Mouse (Mus musculus): ENCODE results near the gene Acsm5.

The Acsm5 gene

DNA sequence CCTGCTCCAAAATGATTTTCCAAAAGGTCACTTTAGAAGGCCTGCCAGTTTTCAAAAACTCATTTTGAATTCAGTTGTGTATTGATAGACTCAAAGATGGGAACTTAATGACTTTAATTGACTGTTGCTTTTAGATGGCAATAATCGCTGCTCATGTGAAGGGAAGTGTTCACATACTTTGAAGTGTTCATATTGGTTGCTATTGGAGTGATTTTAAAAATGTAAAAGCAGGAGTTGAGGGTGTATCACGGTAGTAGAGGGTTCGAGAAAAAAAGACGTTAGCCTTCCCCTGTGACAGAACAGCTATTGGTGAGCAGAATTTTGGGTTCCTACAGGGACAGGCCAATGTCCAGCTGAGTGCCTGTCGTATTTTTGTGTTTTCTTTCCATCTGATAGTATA lies at the start of gene Acsm5:
Acsm5 (plus strand) TSS at position 301 of the 400 bp plus-strand sequence.
- DNase-seq (ENCODE audit: low spot score in 2 of 2), result no peak

DNA sequence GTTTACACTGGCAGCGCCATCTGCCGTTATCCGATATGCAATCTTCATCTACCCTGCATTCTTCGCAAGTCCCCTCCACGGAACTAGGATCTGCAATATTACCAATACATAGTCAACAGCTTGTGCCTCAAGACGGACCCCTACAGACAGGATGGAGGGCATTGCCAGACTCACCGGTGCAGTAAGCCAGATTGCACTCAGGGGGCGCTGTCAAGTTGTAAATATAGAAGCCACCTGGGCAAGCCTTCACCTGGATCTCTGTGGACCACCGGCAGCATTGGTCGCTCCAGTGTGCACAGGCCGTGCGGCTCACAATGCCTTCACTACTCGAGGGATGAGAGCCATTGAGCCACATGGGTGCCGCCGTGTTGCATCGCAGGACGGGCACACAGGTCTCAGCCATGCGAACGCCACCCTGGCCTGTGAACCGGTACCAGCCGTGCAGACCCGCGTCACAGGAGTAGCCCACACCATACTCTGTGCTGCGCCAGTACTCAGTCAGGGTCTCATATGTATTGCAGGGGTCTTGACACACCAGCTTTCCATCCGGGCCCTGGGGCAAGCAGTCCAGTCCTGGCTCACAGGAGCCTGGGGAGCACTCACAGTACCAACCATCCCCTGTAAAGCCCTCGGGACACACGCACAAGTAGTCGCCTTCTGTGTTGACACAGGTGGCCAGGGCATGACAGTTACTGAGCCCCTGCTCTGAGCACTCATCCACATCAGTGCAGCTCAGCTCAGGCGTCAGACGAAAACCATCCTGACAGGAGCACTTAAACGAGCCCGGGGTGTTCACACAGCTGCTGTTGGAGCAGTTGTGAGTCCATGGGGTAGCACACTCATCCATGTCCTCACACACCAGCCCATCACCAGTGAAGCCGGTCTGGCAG lies 42.5 kb upstream of the Acsm5 start:
- DNase-seq (ENCODE audit: low spot score in 2 of 2), result no peak

DNA sequence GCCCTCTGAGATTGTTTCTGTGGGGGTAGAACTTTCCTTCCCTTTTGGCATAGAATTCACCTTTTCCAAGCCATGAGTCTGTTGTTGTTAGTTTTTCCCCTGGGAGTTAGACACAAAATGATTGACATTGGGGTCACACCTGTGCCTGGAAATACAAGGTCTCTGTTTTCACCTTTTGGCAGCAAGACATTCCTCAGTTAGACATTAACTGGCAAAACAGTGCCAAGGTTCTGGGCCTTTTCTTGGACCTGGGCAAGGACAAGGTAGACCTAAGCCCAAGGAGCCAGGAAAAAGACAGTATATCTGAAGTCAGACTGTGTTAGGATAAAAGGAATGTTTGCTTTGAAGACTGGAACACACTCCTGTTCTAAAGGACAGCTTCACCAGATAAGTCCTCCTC lies 40.0 kb upstream of the Acsm5 start, which contains the start of gene Umod:
Umod (minus strand) TSS at position 27 of the 400 bp plus-strand sequence.
- DNase-seq (ENCODE audit: low spot score in 2 of 2), result no peak

GRCm38 (mm10) chr7:119484154-119484553 lies 35.1 kb upstream of the Acsm5 start:
- DNase-seq (ENCODE audit: low spot score in 2 of 2), result no peak

- DNase-seq (ENCODE audit: low spot score in 2 of 2), result no peak
Measured at GRCm38 (mm10) chr7:119486683-119487082, 32.6 kb upstream of the Acsm5 start.

- DNase-seq (ENCODE audit: low spot score in 2 of 2), result no peak
Measured at GRCm38 (mm10) chr7:119490041-119490780, 29.1 kb upstream of the Acsm5 start.

GRCm38 (mm10) chr7:119511143-119511542 lies 8.1 kb upstream of the Acsm5 start:
- DNase-seq (ENCODE audit: low spot score in 2 of 2), result no peak

GRCm38 (mm10) chr7:119513056-119513455 lies 6.2 kb upstream of the Acsm5 start:
- peak in 1 of 2 experiments; percentile 53 for DNase-seq (ENCODE audit: low spot score in 2 of 2)

- peak in 1 of 2 experiments; percentile 42 for DNase-seq (ENCODE audit: low spot score in 2 of 2)
Measured at GRCm38 (mm10) chr7:119515492-119516271, 3.6 kb upstream of the Acsm5 start.

DNA sequence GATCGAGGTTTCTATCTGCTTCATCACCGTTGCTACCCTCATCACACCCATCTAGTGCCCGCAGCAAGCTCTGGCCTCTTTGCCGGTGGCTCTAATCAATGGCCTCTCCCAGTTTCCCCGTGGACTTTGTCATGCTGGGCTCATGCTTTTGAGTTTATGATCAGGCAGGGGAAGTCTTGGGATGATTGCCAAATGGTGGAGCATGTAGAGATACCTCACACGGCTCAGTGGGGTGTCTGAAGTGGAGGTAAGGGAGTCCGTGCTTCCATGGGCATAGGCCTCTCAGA lies 3.0 kb upstream of the Acsm5 start:
- no peak for DNase-seq (ENCODE audit: low spot score in 2 of 2)

DNA sequence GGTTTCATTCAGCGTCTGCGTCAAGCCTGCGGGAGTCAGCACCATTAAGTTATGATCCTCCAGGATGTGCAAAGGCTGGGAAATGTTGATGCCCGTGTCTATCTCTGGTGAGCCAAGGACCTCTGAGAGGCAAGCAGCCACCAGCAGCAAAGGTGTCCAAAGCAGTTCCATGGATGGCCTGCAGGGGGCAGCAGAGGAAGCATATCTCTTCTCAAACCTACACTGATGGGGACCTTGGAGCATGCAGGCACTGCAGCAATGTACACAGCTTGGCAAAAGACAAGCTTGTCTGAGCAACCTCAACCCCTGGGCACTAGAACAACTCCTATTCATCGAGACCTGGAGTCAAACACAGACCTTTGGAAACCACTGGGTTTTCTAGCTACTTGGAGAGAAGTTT lies 391 bp downstream of the Acsm5 start:
- DNase-seq (ENCODE audit: low spot score in 2 of 2), result peak; percentile 56 to 78

DNA sequence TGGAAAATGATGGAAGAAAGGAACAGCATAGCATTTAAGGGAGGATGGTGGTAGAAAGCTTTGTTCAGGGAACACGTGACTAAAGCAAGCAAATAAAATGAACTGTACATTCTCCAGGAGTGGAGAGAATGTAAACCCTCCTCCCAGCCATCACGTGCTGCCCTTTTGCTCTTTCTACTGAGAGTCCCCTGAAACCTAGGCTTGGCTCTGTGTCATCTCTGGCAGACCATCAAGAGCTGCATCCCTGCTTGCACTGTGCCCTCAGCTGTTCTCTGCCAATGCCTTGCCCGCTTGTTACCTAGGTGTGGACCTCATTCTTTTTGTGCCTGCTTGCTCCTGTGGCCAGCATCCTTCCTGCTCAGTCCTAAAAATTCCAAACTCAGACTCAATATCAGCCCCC lies 2.6 kb downstream of the Acsm5 start:
- DNase-seq (ENCODE audit: low spot score in 2 of 2), result no peak

DNA sequence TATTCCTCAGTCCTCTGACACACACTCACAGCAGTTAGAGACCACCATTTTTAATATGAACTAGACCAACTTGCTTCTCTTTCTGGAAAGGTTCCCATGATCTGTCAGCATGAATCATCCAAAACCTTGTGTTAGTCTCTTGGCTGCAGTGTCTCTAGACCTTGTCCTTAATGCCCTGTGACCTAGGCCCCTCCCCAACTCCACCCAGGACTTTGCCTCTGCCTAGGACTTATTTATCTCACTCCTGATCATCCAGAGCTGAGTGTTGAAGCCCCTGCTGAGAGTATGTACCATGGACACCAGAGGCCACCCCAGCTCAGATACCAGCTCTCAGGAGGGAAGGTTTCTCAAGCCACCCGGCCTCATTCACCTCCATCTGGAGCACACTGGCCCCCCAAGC lies 3.1 kb downstream of the Acsm5 start:
- DNase-seq (ENCODE audit: low spot score in 2 of 2), result no peak

GRCm38 (mm10) chr7:119523389-119523788 lies 4.1 kb downstream of the Acsm5 start, which contains the start of gene Pdilt:
TSS of gene Pdilt (minus strand) at chr7:119523489.
- no peak for DNase-seq (ENCODE audit: low spot score in 2 of 2)

GRCm38 (mm10) chr7:119525881-119526281 lies 6.6 kb downstream of the Acsm5 start:
- peak in 1 of 2 experiments; percentile 9 for DNase-seq (ENCODE audit: low spot score in 2 of 2)

- DNase-seq (ENCODE audit: low spot score in 2 of 2), result no peak
Measured at GRCm38 (mm10) chr7:119526486-119526885, 7.2 kb downstream of the Acsm5 start.

DNA sequence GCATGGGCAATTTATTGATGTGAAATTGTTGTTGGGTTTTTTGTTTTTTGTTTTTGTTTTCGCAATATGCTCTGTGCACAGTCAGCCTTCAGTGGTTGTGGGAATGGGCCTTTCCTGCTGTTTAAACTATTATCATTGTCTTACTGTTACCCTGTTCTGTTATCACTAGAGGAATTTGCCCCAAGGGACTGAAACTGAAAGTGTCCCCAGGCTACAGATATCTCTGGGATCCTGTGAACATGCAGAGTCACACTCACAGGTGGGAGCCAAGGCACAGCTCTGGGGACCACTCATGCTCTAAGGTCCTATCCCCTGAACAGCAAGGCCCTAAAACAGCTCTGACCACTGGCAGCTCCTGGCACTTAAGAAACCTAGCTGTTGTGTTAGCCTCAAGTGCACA lies 7.9 kb downstream of the Acsm5 start:
- DNase-seq (ENCODE audit: low spot score in 2 of 2), result no peak

DNA sequence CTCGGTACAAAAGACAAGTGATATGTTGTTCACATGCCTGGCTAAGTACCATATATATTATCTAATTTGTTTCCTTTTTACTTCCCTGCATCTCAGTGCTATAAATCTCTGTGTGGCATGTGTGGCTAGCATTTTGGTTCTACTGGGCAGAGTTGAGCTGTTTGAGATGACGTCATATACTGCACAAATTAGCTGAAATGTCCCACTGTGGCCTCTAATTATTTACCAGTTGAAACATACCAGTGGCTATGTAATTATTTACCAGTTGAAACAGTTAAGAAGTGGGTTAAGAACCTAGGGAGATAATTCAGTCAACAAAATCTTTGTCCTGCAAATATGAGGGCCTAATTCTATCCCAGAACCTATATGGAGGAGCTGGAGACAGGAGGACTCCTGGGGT lies 8.3 kb downstream of the Acsm5 start:
- no peak for DNase-seq (ENCODE audit: low spot score in 2 of 2)

DNA sequence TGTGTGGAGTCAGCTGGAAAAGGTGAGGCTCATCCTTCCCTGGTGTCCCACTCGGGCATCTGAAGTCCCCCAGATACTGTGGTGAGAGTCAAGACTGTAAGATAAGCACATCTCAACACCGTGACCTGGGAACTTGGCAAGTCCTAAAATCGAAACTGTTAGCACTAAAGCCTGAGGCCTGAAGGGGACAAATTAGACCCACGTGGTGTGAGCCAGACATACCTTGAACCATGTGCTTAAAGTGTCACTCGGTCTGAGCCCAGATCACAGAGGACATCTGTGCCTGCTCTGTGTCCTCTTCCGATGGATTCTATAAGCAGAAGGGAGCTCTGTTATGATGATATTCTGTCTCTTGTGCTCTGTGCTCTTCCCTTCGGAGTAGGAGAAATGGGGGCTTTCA lies 9.4 kb downstream of the Acsm5 start:
- DNase-seq (ENCODE audit: low spot score in 2 of 2), result no peak

DNA sequence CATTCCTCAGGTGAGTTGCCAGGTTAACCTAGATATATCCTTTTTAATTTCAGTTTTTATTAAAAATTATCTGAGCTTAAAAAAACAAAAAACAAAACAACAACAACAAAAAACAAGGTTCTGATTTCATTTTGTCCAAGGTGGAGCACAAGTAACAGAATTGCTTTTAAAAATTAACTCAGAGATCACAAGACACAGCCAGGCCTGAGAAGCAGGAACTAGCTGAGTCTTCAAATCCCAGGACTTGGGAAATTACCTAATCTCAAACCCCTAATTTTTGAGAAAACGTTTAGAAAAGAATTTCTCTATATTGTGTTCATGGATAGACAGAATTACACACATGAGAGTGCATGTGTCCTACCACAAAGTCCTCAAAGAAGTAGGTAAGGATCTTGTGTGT lies 13.7 kb downstream of the Acsm5 start:
- no peak for DNase-seq (ENCODE audit: low spot score in 2 of 2)

DNA sequence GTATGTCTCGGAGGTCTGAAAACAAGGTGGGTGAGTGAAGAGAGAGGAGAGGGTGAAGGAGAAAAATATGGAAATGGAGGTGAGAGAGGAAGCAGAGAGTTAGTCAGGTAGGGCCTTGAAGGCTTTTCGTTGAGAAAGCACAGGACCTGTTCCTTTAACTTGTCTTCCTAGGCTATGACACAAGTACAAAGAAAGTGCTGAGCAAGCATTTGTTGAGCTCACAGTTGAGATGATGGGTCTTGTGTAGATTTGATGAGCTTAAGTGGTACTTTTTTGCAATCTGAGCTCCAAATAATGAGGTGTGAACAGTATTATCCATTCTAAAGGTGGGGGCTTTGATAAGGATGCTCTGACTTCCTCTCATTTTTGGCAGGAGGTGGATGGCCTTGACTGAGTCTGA lies 15.1 kb downstream of the Acsm5 start:
- no peak for DNase-seq (ENCODE audit: low spot score in 2 of 2)

GRCm38 (mm10) chr7:119542445-119542844 lies 23.2 kb downstream of the Acsm5 start:
- no peak for DNase-seq (ENCODE audit: low spot score in 2 of 2)
